8 mouse cellular contexts compared by ENCODE assay signal in genomic region chr6:134863146-134863545, GRCm38 (mm10). TPM values are rescaled to one million over a fixed set of nuclear protein-coding genes. Genes with fewer than 3 reads are reported as not detected.
DNase-seq lines count a peak whose midpoint lies in the region; ATAC-seq and TF ChIP-seq lines count a peak whose summit lies in the region.

No protein-coding gene starts in this region.

- peaks cover 2% of the 10 kb centered on the region for H3K4me1 ChIP-seq in cortical plate, adult 2 months (ENCODE audit: control insufficient read depth, insufficient read depth, low read length)

- no peak for TF ChIP-seq POLR2A in cortical plate, adult 2 months (IDR thresholded peaks at IDR 0.05; ENCODE audit: extremely low read depth, insufficient read depth, low read length)

- intact Hi-C loops in left cerebral cortex, adult 2 months (cut with DNase I): loop anchor here (1.0 to 10.0 kb wide), 3 partner anchors 18 to 438 kb away; no protein-coding TSS in a partner anchor

- peak; percentile 76 for ATAC-seq in activated CD4-positive, CD25-positive, alpha-beta regulatory T cell, adult 4 months
- ATAC-seq in megakaryocyte, adult 5-6 weeks (ENCODE audit: poor library complexity, severe bottlenecking): peak; percentile 95

- H3K4me3 ChIP-seq in cortical plate, adult 2 months (ENCODE audit: insufficient read depth, low read length): peak overlapping the region; percentile 12
- peak overlapping the region; percentile 35 for H3K4me3 ChIP-seq in left cerebral cortex, adult 2 months

- peak; percentile 92 for TF ChIP-seq CTCF in cortical plate, adult 2 months (IDR thresholded peaks at IDR 0.05; ENCODE audit: extremely low read depth, insufficient read depth, low read length)
- TF ChIP-seq CTCF in left cerebral cortex, adult 2 months (IDR thresholded peaks at IDR 0.05): peak; percentile 98

- peak; percentile 98 for DNase-seq in gastrocnemius, postnatal 10 days
- DNase-seq in hindlimb bud, embryonic 11.5 days (ENCODE audit: extremely low spot score, low read depth, low spot score): peak; percentile 99
- DNase-seq in left cerebral cortex, adult 2 months (ENCODE audit: extremely low spot score in 1 of 2, low spot score in 2 of 2): peak; percentile 96 to 99
- peak; percentile 96 for DNase-seq in right cerebral cortex, adult 18-20 months
- peak; percentile 86 for DNase-seq in urinary bladder, adult 2 months (ENCODE audit: low spot score)

- H3K27ac ChIP-seq in cortical plate, adult 2 months (ENCODE audit: insufficient read depth, low read length): no peak overlapping the region
- peak overlapping the region; percentile 70 for H3K27ac ChIP-seq in left cerebral cortex, adult 2 months

RNA-seq across cellular contexts. Expression of gene Crebl2, which starts 33.2 kb away (rescaled TPM):
- polyA plus RNA-seq in activated CD4-positive, CD25-positive, alpha-beta regulatory T cell, adult 4 months (2017; shearing (Covaris generic)): 10 to 100 TPM; 26.3 to 31.1 TPM
- 32.2 and 32.7 TPM in 2 replicates for polyA plus RNA-seq in cortical plate, adult 2 months (2012; rRNA removed)
- 1 to 10 TPM; 3.9 to 4.6 TPM for total RNA-seq in gastrocnemius, postnatal 10 days (2021)
- total RNA-seq in left cerebral cortex, adult 2 months (2021): 10 to 100 TPM; 38.4 to 39.3 TPM
- 3.1 and 4.5 TPM in 2 replicates for total RNA-seq in megakaryocyte, adult 5-6 weeks (2015)
- total RNA-seq in megakaryocyte, adult 5-6 weeks (2017): 6.7 and 6.8 TPM in 2 replicates
- 35.3 and 37.5 TPM in 2 replicates for polyA plus RNA-seq in urinary bladder, adult 2 months (2012; rRNA removed)

RNA-seq across cellular contexts. Expression of gene Gpr19, which starts 35.2 kb away (rescaled TPM):
- 1 to 10 TPM; 3.3 to 8.7 TPM for polyA plus RNA-seq in activated CD4-positive, CD25-positive, alpha-beta regulatory T cell, adult 4 months (2017; shearing (Covaris generic))
- polyA plus RNA-seq in cortical plate, adult 2 months (2012; rRNA removed): 24.4 and 24.5 TPM in 2 replicates
- total RNA-seq in gastrocnemius, postnatal 10 days (2021): 1 to 10 TPM; 6.4 to 6.8 TPM
- 10 to 100 TPM; 22.2 to 26.9 TPM for total RNA-seq in left cerebral cortex, adult 2 months (2021)
- total RNA-seq in megakaryocyte, adult 5-6 weeks (2015): 7.4 and 9.8 TPM in 2 replicates
- 7.7 and 11.0 TPM in 2 replicates for total RNA-seq in megakaryocyte, adult 5-6 weeks (2017)
- 9.5 and 9.7 TPM in 2 replicates for polyA plus RNA-seq in urinary bladder, adult 2 months (2012; rRNA removed)

RNA-seq across cellular contexts. Expression of gene Cdkn1b, which starts 57.1 kb away (rescaled TPM):
- polyA plus RNA-seq in activated CD4-positive, CD25-positive, alpha-beta regulatory T cell, adult 4 months (2017; shearing (Covaris generic)): 10 to 100 TPM; 38.9 to 48.9 TPM
- 20.0 and 20.6 TPM in 2 replicates for polyA plus RNA-seq in cortical plate, adult 2 months (2012; rRNA removed)
- total RNA-seq in gastrocnemius, postnatal 10 days (2021): 10 to 100 TPM; 47.0 to 51.8 TPM
- 10 to 100 TPM; 36.8 to 42.3 TPM for total RNA-seq in left cerebral cortex, adult 2 months (2021)
- 44.0 and 52.2 TPM in 2 replicates for total RNA-seq in megakaryocyte, adult 5-6 weeks (2015)
- 92.3 and 104 TPM in 2 replicates for total RNA-seq in megakaryocyte, adult 5-6 weeks (2017)
- polyA plus RNA-seq in urinary bladder, adult 2 months (2012; rRNA removed): 28.8 and 32.3 TPM in 2 replicates

Comparison
In these comparisons a context has a peak if more than half of its experiments do, and no peak if none do; other contexts are left out.
1. RNA of gene Crebl2, which starts 33.2 kb away (total RNA-seq): 38.4 to 39.3 TPM in left cerebral cortex, adult 2 months; 3.1 to 6.8 TPM in megakaryocyte, adult 5-6 weeks and 3.9 to 4.6 TPM in gastrocnemius, postnatal 10 days; every median in the first group is over 4 times any median in the second.
2. Peak in every context shown above with its lines, with median percentiles within 50 percentile points of each other: DNase-seq.